Mouse (Mus musculus) hindbrain, embryonic 16.5 days (tissue): ENCODE measurements around the gene Birc6. TPM values are rescaled to one million over a fixed set of nuclear protein-coding genes. Genes with fewer than 3 reads are reported as not detected.

Source experiments
- ATAC-seq: fragments of 200-750 bp; cut with Nextera tagmentation; 2 replicates; pipeline ENCODE4 v1.8.0; 2017; ENCODE audit warnings: moderate TSS enrichment, moderate library complexity
- H3K27ac ChIP-seq: fragments of 300-500 bp; sonication (generic); 2 replicates; pipeline ENCODE4 v1.5.1; 2014; ENCODE audit warnings: low read depth, mild to moderate bottlenecking, control low read depth, low read length, moderate library complexity
- H3K27me3 ChIP-seq: fragments of 300-500 bp; sonication (generic); replicated peaks from 2 replicates; pipeline ENCODE4 v1.6.1; 2014; ENCODE audit warnings: low read length; ENCODE audit not compliant: control insufficient read depth, insufficient read depth
- H3K36me3 ChIP-seq: fragments of 300-500 bp; sonication (generic); 2 replicates; pipeline ENCODE4 v1.6.1; 2014; ENCODE audit warnings: mild to moderate bottlenecking, low read length, moderate library complexity, mixed read lengths; ENCODE audit not compliant: control insufficient read depth, insufficient read depth
- H3K4me1 ChIP-seq: fragments of 300-500 bp; sonication (generic); 2 replicates; pipeline ENCODE4 v1.6.1; 2014; ENCODE audit warnings: low read depth, low read length; ENCODE audit not compliant: control insufficient read depth, insufficient read depth
- H3K4me2 ChIP-seq: fragments of 300-500 bp; sonication (generic); 2 replicates; pipeline ENCODE4 v1.6.1; 2014; ENCODE audit warnings: mild to moderate bottlenecking, low read length, control low read depth, moderate library complexity
- H3K4me3 ChIP-seq: fragments of 300-500 bp; sonication (generic); 2 replicates; pipeline ENCODE4 v1.5.1; 2014; ENCODE audit warnings: mild to moderate bottlenecking, low read length, control low read depth, moderate library complexity
- H3K9ac ChIP-seq: fragments of 300-500 bp; sonication (generic); 2 replicates; pipeline ENCODE4 v1.6.1; 2014; ENCODE audit warnings: low read depth, mild to moderate bottlenecking, control low read depth, low read length, moderate library complexity
- H3K9me3 ChIP-seq: fragments of 300-500 bp; sonication (generic); 2 replicates; pipeline ENCODE4 v1.6.1; 2014; ENCODE audit warnings: mild to moderate bottlenecking, low read length, moderate library complexity; ENCODE audit not compliant: control insufficient read depth
- WGBS: fragments of 180-500 bp; shearing (Covaris S2); extraction: QIAGEN DNeasy Blood & Tissue Kit; methylation state at CpG from one replicate; pipeline ENCODE4 v1.1.7; 2014; 5-methylcytosine and 5-hydroxymethylcytosine counted together
- polyA plus RNA-seq: library from polyadenylated mRNA; unstranded; fragments of >200 nt; fragmentation: Nextera tagmentation; extraction: Ambion mirVana; gene quantifications from 2 replicates; pipeline ENCODE4 v1.2.1, GENCODE M21; 2015

The Birc6 gene
- polyA plus RNA-seq: 61.9 and 68.1 TPM in 2 replicates

GRCm38 (mm10) chr17:74527729-74528607 lies at the start of gene Birc6:
Gene Birc6, plus strand, starts transcription at chr17:74528295.
- Histone ChIP-seq H3K27ac (peak within 1 kb of the TSS; percentile 97), H3K27me3 (no peaks in the 10 kb centered on the region), H3K4me3 (peak within 1 kb of the TSS; percentile 100), H3K9me3 (no peaks in the 10 kb centered on the region), H3K36me3 (no peaks in the 10 kb centered on the region), H3K4me1 (peaks cover 18% of the 10 kb centered on the region), H3K9ac (peak within 1 kb of the TSS; percentile 97), H3K4me2 (peak within 1 kb of the TSS; percentile 87)
- under 1% methylated on average over 64 of the region's 71 CpGs for WGBS
- ATAC-seq: peak; percentile 98

GRCm38 (mm10) chr17:74480361-74481069 lies 47.6 kb upstream of the Birc6 start:
- Histone ChIP-seq H3K27me3 (no peaks in the 10 kb centered on the region), H3K36me3 (no peaks in the 10 kb centered on the region), H3K27ac (no peak overlapping the region), H3K4me2 (no peak overlapping the region), H3K9ac (no peak overlapping the region), H3K4me1 (no peaks in the 10 kb centered on the region), H3K4me3 (no peak overlapping the region), H3K9me3 (no peaks in the 10 kb centered on the region)
- ATAC-seq: no peak
- WGBS: 86% methylated on average over 14 of the region's 14 CpGs

GRCm38 (mm10) chr17:74489024-74489900 lies 38.8 kb upstream of the Birc6 start, which contains the start of gene Yipf4:
Gene Yipf4, plus strand, starts transcription at chr17:74489493.
- H3K36me3 ChIP-seq: peaks cover 9% of the 10 kb centered on the region; the same call in 1 of the 2 replicates
- peaks cover 10% of the 10 kb centered on the region for H3K4me1 ChIP-seq
- H3K9ac ChIP-seq: peak within 1 kb of the TSS; percentile 98
- peak within 1 kb of the TSS; percentile 74 for H3K27ac ChIP-seq
- H3K27me3 ChIP-seq: no peaks in the 10 kb centered on the region
- peak; percentile 100 for ATAC-seq
- H3K4me2 ChIP-seq: peak within 1 kb of the TSS; percentile 72
- 5% methylated on average over 56 of the region's 58 CpGs for WGBS
- H3K9me3 ChIP-seq: no peaks in the 10 kb centered on the region
- peak within 1 kb of the TSS; percentile 99 for H3K4me3 ChIP-seq

GRCm38 (mm10) chr17:74489901-74490220 lies 38.2 kb upstream of the Birc6 start:
- peaks cover 9% of the 10 kb centered on the region; the same call in 1 of the 2 replicates for H3K36me3 ChIP-seq
- H3K4me2 ChIP-seq: peak overlapping the region; percentile 72
- peak overlapping the region; percentile 99 for H3K4me3 ChIP-seq
- no peak for ATAC-seq
- H3K9me3 ChIP-seq: no peaks in the 10 kb centered on the region
- H3K27ac ChIP-seq: peak overlapping the region; percentile 74
- under 1% methylated on average over 12 of the region's 12 CpGs for WGBS
- H3K27me3 ChIP-seq: no peaks in the 10 kb centered on the region
- H3K4me1 ChIP-seq: peaks cover 10% of the 10 kb centered on the region
- peak overlapping the region; percentile 98 for H3K9ac ChIP-seq

GRCm38 (mm10) chr17:74491565-74491964 lies 36.5 kb upstream of the Birc6 start:
- H3K36me3 ChIP-seq: peaks cover 11% of the 10 kb centered on the region; the same call in 1 of the 2 replicates
- no peaks in the 10 kb centered on the region for H3K27me3 ChIP-seq
- peaks cover 10% of the 10 kb centered on the region for H3K4me1 ChIP-seq
- 100% methylated on average over 3 of the region's 3 CpGs for WGBS
- H3K27ac ChIP-seq: no peak overlapping the region
- no peak overlapping the region for H3K4me2 ChIP-seq
- H3K4me3 ChIP-seq: no peak overlapping the region
- no peak overlapping the region for H3K9ac ChIP-seq
- no peak for ATAC-seq
- H3K9me3 ChIP-seq: no peaks in the 10 kb centered on the region

GRCm38 (mm10) chr17:74500204-74500603 lies 27.9 kb upstream of the Birc6 start:
- no peaks in the 10 kb centered on the region for H3K4me1 ChIP-seq
- no peaks in the 10 kb centered on the region for H3K9me3 ChIP-seq
- peaks cover 18% of the 10 kb centered on the region for H3K36me3 ChIP-seq
- ATAC-seq: no peak
- no peak overlapping the region for H3K27ac ChIP-seq
- no peak overlapping the region for H3K9ac ChIP-seq
- no peaks in the 10 kb centered on the region for H3K27me3 ChIP-seq
- 97% methylated on average over 4 of the region's 4 CpGs for WGBS
- no peak overlapping the region for H3K4me2 ChIP-seq
- H3K4me3 ChIP-seq: no peak overlapping the region

GRCm38 (mm10) chr17:74501085-74501484 lies 27.0 kb upstream of the Birc6 start:
- no peaks in the 10 kb centered on the region for H3K27me3 ChIP-seq
- no peak overlapping the region for H3K9ac ChIP-seq
- no peak overlapping the region for H3K27ac ChIP-seq
- peaks cover 18% of the 10 kb centered on the region for H3K36me3 ChIP-seq
- H3K9me3 ChIP-seq: no peaks in the 10 kb centered on the region
- H3K4me1 ChIP-seq: no peaks in the 10 kb centered on the region
- ATAC-seq: no peak
- H3K4me2 ChIP-seq: no peak overlapping the region
- no peak overlapping the region for H3K4me3 ChIP-seq

- Histone ChIP-seq H3K4me1 (no peaks in the 10 kb centered on the region), H3K27me3 (no peaks in the 10 kb centered on the region), H3K4me3 (no peak overlapping the region), H3K27ac (no peak overlapping the region), H3K9me3 (no peaks in the 10 kb centered on the region), H3K9ac (no peak overlapping the region), H3K4me2 (no peak overlapping the region), H3K36me3 (no peaks in the 10 kb centered on the region)
- no peak for ATAC-seq
- 75% methylated on average over 2 of the region's 2 CpGs for WGBS
These were observed 20.2 kb upstream of the Birc6 start for GRCm38 (mm10) chr17:74507934-74508333.
